Mouse (Mus musculus): ENCODE data around the gene Etv4. TPM values are rescaled to one million over a fixed set of nuclear protein-coding genes. Genes with fewer than 3 reads are reported as not detected.

Gene Etv4
- polyA plus RNA-seq (2016; fragmentation: Nextera tagmentation; extraction: Ambion mirVana) = 7.6 and 8.8 TPM in 2 replicates

- Histone ChIP-seq H3K9me3 (no peaks in the 10 kb centered on the region), H3K4me1 (replicated peaks) (peaks cover 37% of the 10 kb centered on the region), H3K27ac (peak within 1 kb of the TSS; percentile 87), H3K4me3 (peak within 1 kb of the TSS; percentile 69), H3K27me3 (ENCODE audit: insufficient read depth, poor library complexity, severe bottlenecking) (peaks cover 93% of the 10 kb centered on the region), H3K36me3 (no peaks in the 10 kb centered on the region)
- under 1% methylated on average over 35 of the region's 35 CpGs for WGBS
- peak; percentile 96 for DNase-seq (ENCODE audit: low spot score)
These were observed at the start of gene Etv4 for GRCm38 (mm10) chr11:101785143-101785851. Etv4 (minus strand) TSS chr11:101785371.

- no peak for DNase-seq (ENCODE audit: low spot score)
- no peak overlapping the region for H3K4me3 ChIP-seq
- H3K27ac ChIP-seq = peak overlapping the region; percentile 13; the same call in 1 of the 2 replicates
- no peaks in the 10 kb centered on the region for H3K36me3 ChIP-seq
- 74% methylated on average over 7 of the region's 7 CpGs for WGBS
- no peaks in the 10 kb centered on the region for H3K9me3 ChIP-seq
- no peaks in the 10 kb centered on the region for H3K27me3 ChIP-seq (ENCODE audit: insufficient read depth, poor library complexity, severe bottlenecking)
- H3K4me1 ChIP-seq (replicated peaks) = peaks cover 35% of the 10 kb centered on the region
These were observed 46.8 kb upstream of the Etv4 start for GRCm38 (mm10) chr11:101832001-101832400.

- H3K4me1 ChIP-seq (replicated peaks) = peaks cover 35% of the 10 kb centered on the region
- DNase-seq (ENCODE audit: low spot score) = no peak
- peak overlapping the region; percentile 76 for H3K27ac ChIP-seq
- no peaks in the 10 kb centered on the region for H3K36me3 ChIP-seq
- WGBS = 67% methylated on average over 8 of the region's 8 CpGs
- no peaks in the 10 kb centered on the region for H3K9me3 ChIP-seq
- H3K27me3 ChIP-seq (ENCODE audit: insufficient read depth, poor library complexity, severe bottlenecking) = no peaks in the 10 kb centered on the region
- H3K4me3 ChIP-seq = no peak overlapping the region
These were observed 45.4 kb upstream of the Etv4 start for GRCm38 (mm10) chr11:101830616-101831015.

- no peaks in the 10 kb centered on the region for H3K9me3 ChIP-seq
- WGBS = 27% methylated on average over 10 of the region's 10 CpGs
- H3K4me3 ChIP-seq = no peak overlapping the region
These were observed 44.9 kb upstream of the Etv4 start for GRCm38 (mm10) chr11:101830112-101830511.

GRCm38 (mm10) chr11:101828718-101829117 is 43.5 kb upstream of the Etv4 start:
- no peak overlapping the region for H3K27ac ChIP-seq
- H3K4me1 ChIP-seq (replicated peaks) = peaks cover 27% of the 10 kb centered on the region
- H3K9me3 ChIP-seq = no peaks in the 10 kb centered on the region
- DNase-seq (ENCODE audit: low spot score) = no peak
- H3K36me3 ChIP-seq = no peaks in the 10 kb centered on the region
- WGBS = 92% methylated on average over 4 of the region's 4 CpGs
- H3K27me3 ChIP-seq (ENCODE audit: insufficient read depth, poor library complexity, severe bottlenecking) = no peaks in the 10 kb centered on the region
- H3K4me3 ChIP-seq = no peak overlapping the region

More at GRCm38 (mm10) chr11:101830112-101830511, 44.9 kb upstream of the Etv4 start:
- peaks cover 34% of the 10 kb centered on the region for H3K4me1 ChIP-seq (replicated peaks)
- peak overlapping the region; percentile 76 for H3K27ac ChIP-seq
- DNase-seq (ENCODE audit: low spot score) = peak; percentile 67
- no peaks in the 10 kb centered on the region for H3K36me3 ChIP-seq
- H3K27me3 ChIP-seq (ENCODE audit: insufficient read depth, poor library complexity, severe bottlenecking) = no peaks in the 10 kb centered on the region

- WGBS = 79% methylated on average over 3 of the region's 3 CpGs
- no peak overlapping the region for H3K27ac ChIP-seq
These were observed 38.0 kb upstream of the Etv4 start for GRCm38 (mm10) chr11:101823210-101823609.

GRCm38 (mm10) chr11:101820899-101821298 is 35.7 kb upstream of the Etv4 start:
- Histone ChIP-seq H3K27ac (no peak overlapping the region), H3K27me3 (ENCODE audit: insufficient read depth, poor library complexity, severe bottlenecking) (peaks cover 7% of the 10 kb centered on the region; the same call in 1 of the 2 replicates), H3K9me3 (no peaks in the 10 kb centered on the region), H3K4me3 (no peak overlapping the region), H3K36me3 (no peaks in the 10 kb centered on the region), H3K4me1 (replicated peaks) (peaks cover 11% of the 10 kb centered on the region)
- WGBS = 42% methylated on average over 11 of the region's 11 CpGs
- DNase-seq (ENCODE audit: low spot score) = no peak

More at GRCm38 (mm10) chr11:101823210-101823609, 38.0 kb upstream of the Etv4 start:
- peaks cover 8% of the 10 kb centered on the region for H3K4me1 ChIP-seq (replicated peaks)
- no peak overlapping the region for H3K4me3 ChIP-seq
- no peak for DNase-seq (ENCODE audit: low spot score)
- no peaks in the 10 kb centered on the region for H3K9me3 ChIP-seq
- no peaks in the 10 kb centered on the region for H3K27me3 ChIP-seq (ENCODE audit: insufficient read depth, poor library complexity, severe bottlenecking)
- H3K36me3 ChIP-seq = no peaks in the 10 kb centered on the region

GRCm38 (mm10) chr11:101819853-101820252 is 34.7 kb upstream of the Etv4 start:
- Histone ChIP-seq H3K27me3 (ENCODE audit: insufficient read depth, poor library complexity, severe bottlenecking) (peaks cover 15% of the 10 kb centered on the region; the same call in 1 of the 2 replicates), H3K4me3 (no peak overlapping the region), H3K4me1 (replicated peaks) (peaks cover 22% of the 10 kb centered on the region), H3K27ac (no peak overlapping the region), H3K9me3 (no peaks in the 10 kb centered on the region), H3K36me3 (no peaks in the 10 kb centered on the region)
- no peak for DNase-seq (ENCODE audit: low spot score)

GRCm38 (mm10) chr11:101815103-101816085 is 30.2 kb upstream of the Etv4 start:
- DNase-seq (ENCODE audit: low spot score) = peak; percentile 47
- peak overlapping the region; percentile 79 for H3K27ac ChIP-seq
- peaks cover 33% of the 10 kb centered on the region for H3K27me3 ChIP-seq (ENCODE audit: insufficient read depth, poor library complexity, severe bottlenecking)
- 18% methylated on average over 22 of the region's 22 CpGs for WGBS
- H3K36me3 ChIP-seq = no peaks in the 10 kb centered on the region
- H3K4me3 ChIP-seq = peak overlapping the region; percentile 48
- peaks cover 28% of the 10 kb centered on the region for H3K4me1 ChIP-seq (replicated peaks)
- H3K9me3 ChIP-seq = no peaks in the 10 kb centered on the region

- H3K27me3 ChIP-seq (ENCODE audit: insufficient read depth, poor library complexity, severe bottlenecking) = peaks cover 38% of the 10 kb centered on the region
- peak overlapping the region; percentile 79 for H3K27ac ChIP-seq
- DNase-seq (ENCODE audit: low spot score) = peak; percentile 89
- WGBS = 8% methylated on average over 23 of the region's 23 CpGs
- peaks cover 31% of the 10 kb centered on the region for H3K4me1 ChIP-seq (replicated peaks)
- no peaks in the 10 kb centered on the region for H3K9me3 ChIP-seq
- peak overlapping the region; percentile 48 for H3K4me3 ChIP-seq
- no peaks in the 10 kb centered on the region for H3K36me3 ChIP-seq
These were observed 29.4 kb upstream of the Etv4 start for GRCm38 (mm10) chr11:101814375-101815102.

- H3K4me1 ChIP-seq (replicated peaks) = peaks cover 38% of the 10 kb centered on the region
- no peak overlapping the region for H3K4me3 ChIP-seq
- H3K9me3 ChIP-seq = no peaks in the 10 kb centered on the region
- H3K27ac ChIP-seq = 0 out of 2 replicates have a peak overlapping the region, but pooled peaks have one; percentile 79
- H3K27me3 ChIP-seq (ENCODE audit: insufficient read depth, poor library complexity, severe bottlenecking) = peaks cover 49% of the 10 kb centered on the region
- peak; percentile 80 for DNase-seq (ENCODE audit: low spot score)
- 3% methylated on average over 7 of the region's 7 CpGs for WGBS
- no peaks in the 10 kb centered on the region for H3K36me3 ChIP-seq
These were observed 28.1 kb upstream of the Etv4 start for GRCm38 (mm10) chr11:101813259-101813658.
